Mouse (Mus musculus): ENCODE data around the gene Npcd.

- TF ChIP-seq TCF3 (IDR thresholded peaks at IDR 0.05; ENCODE audit: insufficient read length, low read depth), result no peak
- peak; percentile 83 for TF ChIP-seq POLR2A (IDR thresholded peaks at IDR 0.05; ENCODE audit: insufficient read length, low read depth)
- TF ChIP-seq E2F4 (IDR thresholded peaks at IDR 0.05; ENCODE audit: insufficient read depth), result peak; percentile 11
- TF ChIP-seq POLR2AphosphoS2 (IDR thresholded peaks at IDR 0.05; ENCODE audit: insufficient read length, low read depth), result peak; percentile 82
- no peak for TF ChIP-seq MAX (IDR thresholded peaks at IDR 0.05; ENCODE audit: low read depth)
- peak in 1 of 3 experiments; percentile 56 for TF ChIP-seq MYOD1 (IDR thresholded peaks at IDR 0.05; ENCODE audit: control insufficient read depth in 1 of 3, insufficient read length in 2 of 3, low read depth in 2 of 3)
These were observed 91.9 kb downstream of the Npcd start, which contains the start of gene Sun2 for GRCm38 (mm10) chr15:79741921-79742705.

All from myocyte (in vitro differentiated cells).